Mouse (Mus musculus) cerebral cortex, adult 2 months (tissue): ENCODE data around the gene Emb.

Experiments
- WGBS: fragments of 180-500 bp; shearing (Covaris S2); methylation state at CpG from one replicate; pipeline ENCODE4 v1.1.7; 2018; 5-methylcytosine and 5-hydroxymethylcytosine counted together

The Emb gene

GRCm38 (mm10) chr13:117220501-117221321, 12.4 kb downstream of the Emb start, which contains the start of gene Gm17509:
Gene Gm17509 (minus strand): TSS chr13:117221075.
- under 1% methylated on average over 67 of the region's 67 CpGs for WGBS

GRCm38 (mm10) chr13:117223125-117223524, 14.8 kb downstream of the Emb start:
- WGBS, result 75% methylated on average over 5 of the region's 5 CpGs

- WGBS, result 63% methylated on average over 2 of the region's 2 CpGs
These were observed 16.6 kb downstream of the Emb start for GRCm38 (mm10) chr13:117224901-117225300.

- 84% methylated on average over 6 of the region's 6 CpGs for WGBS
These were observed 17.2 kb downstream of the Emb start for GRCm38 (mm10) chr13:117225561-117225960.

- 78% methylated on average over 6 of the region's 6 CpGs for WGBS
These were observed 22.2 kb downstream of the Emb start for GRCm38 (mm10) chr13:117230371-117231110.

- WGBS, result 83% methylated on average over 8 of the region's 8 CpGs
These were observed 25.5 kb downstream of the Emb start for GRCm38 (mm10) chr13:117233808-117234207.

- WGBS, result 58% methylated on average over 7 of the region's 7 CpGs
These were observed 26.1 kb downstream of the Emb start for GRCm38 (mm10) chr13:117234486-117234885.

- WGBS, result 46% methylated on average over 11 of the region's 11 CpGs
These were observed 27.3 kb downstream of the Emb start for GRCm38 (mm10) chr13:117235530-117236212.

- WGBS, result 92% methylated on average over 4 of the region's 4 CpGs
These were observed 28.8 kb downstream of the Emb start for GRCm38 (mm10) chr13:117237111-117237510.

- WGBS, result 81% methylated on average over 3 of the region's 3 CpGs
These were observed 33.7 kb downstream of the Emb start for GRCm38 (mm10) chr13:117242063-117242462.

GRCm38 (mm10) chr13:117242621-117243020, 34.3 kb downstream of the Emb start:
- 86% methylated on average over 5 of the region's 5 CpGs for WGBS

- WGBS, result 90% methylated on average over 4 of the region's 4 CpGs
These were observed 52.4 kb downstream of the Emb start for GRCm38 (mm10) chr13:117260704-117261103.

- 83% methylated on average over 2 of the region's 2 CpGs for WGBS
These were observed 57.8 kb downstream of the Emb start for GRCm38 (mm10) chr13:117266156-117266555.

GRCm38 (mm10) chr13:117267963-117268362, 59.6 kb downstream of the Emb start:
- WGBS, result 95% methylated on average over 14 of the region's 14 CpGs

- 78% methylated on average over 4 of the region's 4 CpGs for WGBS
These were observed 75.7 kb downstream of the Emb start for GRCm38 (mm10) chr13:117284036-117284435.

- 97% methylated on average over 2 of the region's 2 CpGs for WGBS
These were observed 78.6 kb downstream of the Emb start for GRCm38 (mm10) chr13:117286939-117287338.

GRCm38 (mm10) chr13:117287400-117287799, 79.1 kb downstream of the Emb start:
- 93% methylated on average over 6 of the region's 6 CpGs for WGBS

- 27% methylated on average over 17 of the region's 17 CpGs for WGBS
These were observed 81.3 kb downstream of the Emb start for GRCm38 (mm10) chr13:117289494-117290270.

GRCm38 (mm10) chr13:117311446-117312225, 103.3 kb downstream of the Emb start:
- 18% methylated on average over 24 of the region's 24 CpGs for WGBS
